Mouse (Mus musculus): Measurements from ENCODE around the gene Crtap.

GRCm38 (mm10) chr9:114375276-114375962 lies 15.1 kb downstream of the Crtap start:
- TF ChIP-seq CTCF (IDR thresholded peaks at IDR 0.05; ENCODE audit: borderline replicate concordance, insufficient read depth, low read depth, low read length) (no peak), POLR2A (IDR thresholded peaks at IDR 0.05; ENCODE audit: borderline replicate concordance, insufficient read depth, low read length) (no peak)

Measured in cerebellum, adult 2 months (tissue).